In genomic region chr6:90716066-90716704, GRCm38 (mm10) we compare ENCODE assay signal across 8 mouse cellular contexts.
A peak's percentile ranks its signal among the peaks of the same experiment; 100 is the strongest.
DNase-seq lines count a peak whose midpoint lies in the region; ATAC-seq and TF ChIP-seq lines count a peak whose summit lies in the region.

No protein-coding gene starts in this region.

- TF ChIP-seq POLR2A in embryonic fibroblast, embryonic 13.5 days (IDR thresholded peaks at IDR 0.05; ENCODE audit: low read depth, low read length) = peak; percentile 83

- under 1% methylated on average over 47 of the region's 49 CpGs for WGBS in heart, embryonic 15.5 days

- peaks cover 14% of the 10 kb centered on the region for H3K79me3 ChIP-seq in C2C12 (ENCODE audit: low read depth)

- H3K4me2 ChIP-seq in heart, embryonic 15.5 days = peak overlapping the region; percentile 82

- H3K27me3 ChIP-seq in C2C12 (ENCODE audit: control insufficient read depth, insufficient read depth, insufficient read length) = no peaks in the 10 kb centered on the region
- no peaks in the 10 kb centered on the region for H3K27me3 ChIP-seq in heart, embryonic 15.5 days
- H3K27me3 ChIP-seq in megakaryocyte, embryonic 14.5 days (replicated peaks) = no peaks in the 10 kb centered on the region

- DNase-seq in kidney, postnatal 14 days = peak; percentile 95
- peak; percentile 67 for DNase-seq in spleen, adult 12 weeks (ENCODE audit: low spot score)
- no peak for DNase-seq in layer of hippocampus, postnatal 14 days (ENCODE audit: low spot score in 2 of 2)

- no peaks in the 10 kb centered on the region for H3K9me3 ChIP-seq in heart, embryonic 15.5 days (replicated peaks)
- no peaks in the 10 kb centered on the region for H3K9me3 ChIP-seq in megakaryocyte, embryonic 14.5 days

- no peak for TF ChIP-seq CTCF in C2C12 (IDR thresholded peaks at IDR 0.05; ENCODE audit: control insufficient read depth, insufficient read depth, insufficient read length)
- TF ChIP-seq CTCF in embryonic fibroblast, embryonic 13.5 days (IDR thresholded peaks at IDR 0.05; ENCODE audit: borderline replicate concordance, insufficient read depth, low read length) = no peak

- no peaks in the 10 kb centered on the region for H3K36me3 ChIP-seq in C2C12 (ENCODE audit: control insufficient read depth, insufficient read depth)
- no peaks in the 10 kb centered on the region for H3K36me3 ChIP-seq in heart, embryonic 15.5 days
- peaks cover 46% of the 10 kb centered on the region for H3K36me3 ChIP-seq in megakaryocyte, embryonic 14.5 days (replicated peaks; ENCODE audit: low read length)

- H3K27ac ChIP-seq in embryonic fibroblast, embryonic 13.5 days (ENCODE audit: insufficient read depth, low read length) = peak overlapping the region; percentile 25; the same call in 1 of the 2 replicates
- H3K27ac ChIP-seq in heart, embryonic 15.5 days = peak overlapping the region; percentile 91

- peak overlapping the region; percentile 92 for H3ac ChIP-seq in C2C12 (ENCODE audit: control insufficient read depth, insufficient read length, low read depth)

- H3K4me1 ChIP-seq in embryonic fibroblast, embryonic 13.5 days (ENCODE audit: control insufficient read depth, insufficient read depth, low read length) = peaks cover 13% of the 10 kb centered on the region; the same call in 1 of the 2 replicates
- peaks cover 80% of the 10 kb centered on the region for H3K4me1 ChIP-seq in heart, embryonic 15.5 days (replicated peaks)
- H3K4me1 ChIP-seq in megakaryocyte, embryonic 14.5 days = peaks cover 94% of the 10 kb centered on the region

- ATAC-seq in activated CD4-positive, CD25-positive, alpha-beta regulatory T cell, adult 4 months = peak; percentile 62
- ATAC-seq in heart, embryonic 15.5 days (replicated peaks; ENCODE audit: insufficient number of reproducible peaks, insufficient read depth, low FRiP score, low read depth) = peak; percentile 79

- peak overlapping the region; percentile 53 for H3K4me3 ChIP-seq in C2C12 (ENCODE audit: insufficient read depth, poor library complexity, severe bottlenecking)
- peak overlapping the region; percentile 59 for H3K4me3 ChIP-seq in embryonic fibroblast, embryonic 13.5 days (ENCODE audit: insufficient read depth, low read length)
- H3K4me3 ChIP-seq in heart, embryonic 15.5 days = peak overlapping the region; percentile 81
- peak overlapping the region; percentile 96 for H3K4me3 ChIP-seq in megakaryocyte, embryonic 14.5 days (replicated peaks)

- peaks cover 60% of the 10 kb centered on the region for H3K79me2 ChIP-seq in C2C12 (ENCODE audit: control insufficient read depth, insufficient read depth)

- peak overlapping the region; percentile 87 for H3K9ac ChIP-seq in heart, embryonic 15.5 days

TF ChIP-seq in C2C12, 6 proteins besides CTCF, POLR2A, EP300 and RAD21:
- TF ChIP-seq MYOD1 (IDR thresholded peaks at IDR 0.05; ENCODE audit: control insufficient read depth, insufficient read length, low read depth) (no peak), MAX (IDR thresholded peaks at IDR 0.05) (no peak), MYOG (IDR thresholded peaks at IDR 0.05; ENCODE audit: control insufficient read depth, extremely low read depth, insufficient read length) (no peak), CEBPB (IDR thresholded peaks at IDR 0.05; ENCODE audit: low read depth) (no peak), FOSL1 (IDR thresholded peaks at IDR 0.05; ENCODE audit: insufficient read depth, low read length, poor library complexity, severe bottlenecking) (no peak), USF1 (IDR thresholded peaks at IDR 0.05; ENCODE audit: low read depth) (no peak)
TF ChIP-seq in C2C12: peak in this region for 0.

Comparison
In these comparisons a context has a peak if more than half of its experiments do, and no peak if none do; other contexts are left out.
1. DNase-seq: peak in kidney, postnatal 14 days (single experiment) and spleen, adult 12 weeks (single experiment); none in layer of hippocampus, postnatal 14 days (0 of 2).
2. Peak in every context shown above with its lines, with median percentiles within 50 percentile points of each other: H3K4me3 ChIP-seq.